9 mouse cellular contexts compared by ENCODE assay signal in genomic region chr13:84345114-84345513, GRCm38 (mm10).
DNase-seq lines count a peak whose midpoint lies in the region; ATAC-seq and TF ChIP-seq lines count a peak whose summit lies in the region.
"Had no signal": no experiment of that assay in that cellular context is flagged by ENCODE, and none has a peak within 500 bp of the region (broad histone marks: within the 10 kb centered on the region; RNA-seq: fewer than 3 reads in every experiment).

No protein-coding gene starts in this region.

- WGBS in hindbrain, embryonic 13.5 days = 7% methylated on average over 8 of the region's 8 CpGs
- 24% methylated on average over 8 of the region's 8 CpGs for WGBS in midbrain, postnatal 0 days

- peak overlapping the region; percentile 67 for H3K4me2 ChIP-seq in hindbrain, embryonic 13.5 days
- peak overlapping the region; percentile 75 for H3K4me2 ChIP-seq in midbrain, postnatal 0 days (ENCODE audit: low read depth, low read length, poor library complexity, severe bottlenecking)
- H3K4me2 ChIP-seq: heart, embryonic 15.5 days had no signal

- intact Hi-C loops in heart, postnatal 10 days (cut with DNase I) = loop anchor here (5.0 kb wide), 2 partner anchors 412 to 618 kb away; no protein-coding TSS in a partner anchor

- H3K36me3 ChIP-seq in hindbrain, embryonic 13.5 days = no peaks in the 10 kb centered on the region
- H3K36me3 ChIP-seq in midbrain, postnatal 0 days (ENCODE audit: insufficient read depth, low read length) = no peaks in the 10 kb centered on the region
- H3K36me3 ChIP-seq: heart, embryonic 15.5 days; limb, embryonic 13.5 days had no signal

- peak overlapping the region; percentile 14; the same call in 1 of the 2 replicates for H3K4me3 ChIP-seq in hindbrain, embryonic 13.5 days
- no peak overlapping the region for H3K4me3 ChIP-seq in midbrain, postnatal 0 days (ENCODE audit: low read depth, low read length)
- H3K4me3 ChIP-seq: heart, embryonic 15.5 days had no signal

- 0 out of 2 replicates have a peak, but pooled peaks cover 6% of the 10 kb centered on the region for H3K27me3 ChIP-seq in hindbrain, embryonic 13.5 days
- no peaks in the 10 kb centered on the region for H3K27me3 ChIP-seq in midbrain, postnatal 0 days (ENCODE audit: insufficient read depth, low read length)

- H3K27ac ChIP-seq in hindbrain, embryonic 13.5 days = peak overlapping the region; percentile 99
- peak overlapping the region; percentile 92 for H3K27ac ChIP-seq in midbrain, postnatal 0 days (ENCODE audit: low read depth, low read length)
- H3K27ac ChIP-seq: heart, embryonic 15.5 days; limb, embryonic 13.5 days had no signal

- peak; percentile 25 for DNase-seq in cerebellum, adult 11-12 months
- DNase-seq in cerebellum, postnatal 10 days = peak; percentile 58 to 75
- peak; percentile 56 for DNase-seq in midbrain, postnatal 0 days (ENCODE audit: low spot score)
- no peak for DNase-seq in heart, adult 18-20 months
- DNase-seq in gastrocnemius, adult 8-10 months (ENCODE audit: low spot score in 2 of 2) = no peak
- DNase-seq in heart, postnatal 10 days = no peak

- no peak for TF ChIP-seq CTCF in midbrain, postnatal 0 days (IDR thresholded peaks at IDR 0.05)

- H3K4me1 ChIP-seq in hindbrain, embryonic 13.5 days (replicated peaks) = peaks cover 47% of the 10 kb centered on the region
- H3K4me1 ChIP-seq in midbrain, postnatal 0 days (ENCODE audit: insufficient read depth, low read length) = peaks cover 8% of the 10 kb centered on the region; the same call in 1 of the 2 replicates

- ATAC-seq in hindbrain, embryonic 13.5 days (ENCODE audit: low FRiP score) = no peak
- ATAC-seq in midbrain, postnatal 0 days (ENCODE audit: low FRiP score) = no peak

- H3K9me3 ChIP-seq in hindbrain, embryonic 13.5 days = no peaks in the 10 kb centered on the region
- no peaks in the 10 kb centered on the region for H3K9me3 ChIP-seq in midbrain, postnatal 0 days (ENCODE audit: low read length)
- H3K9me3 ChIP-seq: heart, embryonic 15.5 days; limb, embryonic 13.5 days had no signal

- peak overlapping the region; percentile 81 for H3K9ac ChIP-seq in hindbrain, embryonic 13.5 days
- peak overlapping the region; percentile 24; the same call in 1 of the 2 replicates for H3K9ac ChIP-seq in midbrain, postnatal 0 days (replicated peaks; ENCODE audit: low read length, poor library complexity, severe bottlenecking)
- H3K9ac ChIP-seq: heart, embryonic 15.5 days; limb, embryonic 13.5 days had no signal

Comparison
In these comparisons a context has a peak if more than half of its experiments do, and no peak if none do; other contexts are left out.
1. DNase-seq: peak in cerebellum, adult 11-12 months (single experiment), cerebellum, postnatal 10 days (2 of 2) and midbrain, postnatal 0 days (single experiment); none in heart, adult 18-20 months (0 of 2), gastrocnemius, adult 8-10 months (0 of 2) and heart, postnatal 10 days (0 of 2).